Mouse (Mus musculus) spleen, postnatal 0 days (tissue): ENCODE results near the gene Zfp322a. TPM values are rescaled to one million over a fixed set of nuclear protein-coding genes. Genes with fewer than 3 reads are reported as not detected.

Source experiments
- polyA plus RNA-seq: library from polyadenylated mRNA; unstranded; fragments of >200 nt; fragmentation: Nextera tagmentation; extraction: Ambion mirVana; gene quantifications from 2 replicates; pipeline ENCODE4 v1.2.1, GENCODE M21; 2015

Gene Zfp322a
- polyA plus RNA-seq = 17.3 and 18.4 TPM in 2 replicates

GRCm38 (mm10) chr13:23368583-23369420 is at the start of gene Zfp322a:
Zfp322a (minus strand) TSS chr13:23369208.

Other genes starting within 250 kb of the Zfp322a start
- gene Vmn1r218, start 236.1 kb downstream of the Zfp322a start, polyA plus RNA-seq = not detected in 2 replicates
- gene Vmn1r219, start 209.9 kb downstream of the Zfp322a start, polyA plus RNA-seq = 0.02 TPM in 1 of 2 replicates, not detected in the other
- not detected in 2 replicates for gene Vmn1r220, start 181.2 kb downstream of the Zfp322a start, polyA plus RNA-seq
- gene Vmn1r221, start 155.1 kb downstream of the Zfp322a start, polyA plus RNA-seq = not detected in 2 replicates
- gene Vmn1r222, start 133.3 kb downstream of the Zfp322a start, polyA plus RNA-seq = not detected in 2 replicates
- gene Vmn1r223, start 122.1 kb downstream of the Zfp322a start, polyA plus RNA-seq = not detected in 2 replicates
- 6.4 and 6.9 TPM in 2 replicates for gene Abt1, start 54.7 kb upstream of the Zfp322a start, polyA plus RNA-seq
- gene Btn1a1, start 96.7 kb upstream of the Zfp322a start, polyA plus RNA-seq = 2.5 and 3.0 TPM in 2 replicates
- not detected in 2 replicates for gene Btn2a2, start 119.6 kb upstream of the Zfp322a start, polyA plus RNA-seq
- gene Hist1h4h, start 161.8 kb upstream of the Zfp322a start, polyA plus RNA-seq = 10.2 and 10.9 TPM in 2 replicates
- 40.9 and 45.6 TPM in 2 replicates for gene Hist1h2af, start 164.7 kb upstream of the Zfp322a start, polyA plus RNA-seq
- 18.3 and 26.4 TPM in 2 replicates for gene Hist1h3g, start 166.2 kb upstream of the Zfp322a start, polyA plus RNA-seq
- gene Hist1h2bh, start 174.2 kb upstream of the Zfp322a start, polyA plus RNA-seq = 2.3 and 2.8 TPM in 2 replicates
- 5.0 and 8.1 TPM in 2 replicates for gene Hist1h3f, start 174.8 kb upstream of the Zfp322a start, polyA plus RNA-seq
- gene Hist1h4f, start 182.4 kb upstream of the Zfp322a start, polyA plus RNA-seq = 7.3 and 7.9 TPM in 2 replicates
- gene Hist1h1d, start 184.1 kb upstream of the Zfp322a start, polyA plus RNA-seq = 0.91 and 1.1 TPM in 2 replicates
- 15.3 and 18.5 TPM in 2 replicates for gene Hist1h3e, start 193.2 kb upstream of the Zfp322a start, polyA plus RNA-seq
- gene Hist1h2ae, start 202.0 kb upstream of the Zfp322a start, polyA plus RNA-seq = 134 and 158 TPM in 2 replicates
- gene Hist1h2bg, start 202.2 kb upstream of the Zfp322a start, polyA plus RNA-seq = 22.9 and 29.0 TPM in 2 replicates
- 18.8 and 26.9 TPM in 2 replicates for gene Hist1h2bf, start 205.0 kb upstream of the Zfp322a start, polyA plus RNA-seq
- 4.1 and 8.1 TPM in 2 replicates for gene Hist1h2ad, start 205.2 kb upstream of the Zfp322a start, polyA plus RNA-seq
- gene Hist1h3d, start 206.6 kb upstream of the Zfp322a start, polyA plus RNA-seq = 19.3 and 30.4 TPM in 2 replicates
- 202 and 234 TPM in 2 replicates for gene Hist1h4d, start 212.4 kb upstream of the Zfp322a start, polyA plus RNA-seq